Mouse (Mus musculus) midbrain, embryonic 15.5 days (tissue): ENCODE data around the gene Arhgef25. TPM values are rescaled to one million over a fixed set of nuclear protein-coding genes. Genes with fewer than 3 reads are reported as not detected.
"Not testable (repeated sequence)": the region's sequence is repeated elsewhere in the genome, so short reads cannot be mapped to it uniquely, and the experiment has no call there.

Source experiments
- ATAC-seq: fragments of 200-750 bp; cut with Nextera tagmentation; replicated peaks from 2 replicates; pipeline ENCODE4 v1.8.0; 2017; ENCODE audit warnings: moderate TSS enrichment
- H3K27ac ChIP-seq: fragments of 300-500 bp; sonication (generic); 2 replicates; pipeline ENCODE4 v1.5.1; 2015; ENCODE audit warnings: mild to moderate bottlenecking, inconsistent platforms
- H3K27me3 ChIP-seq: fragments of 300-500 bp; sonication (generic); replicated peaks from 2 replicates; pipeline ENCODE4 v1.6.1; 2015; ENCODE audit warnings: inconsistent platforms
- H3K36me3 ChIP-seq: fragments of 300-500 bp; sonication (generic); replicated peaks from 2 replicates; pipeline ENCODE4 v1.6.1; 2015; ENCODE audit warnings: inconsistent platforms
- H3K4me1 ChIP-seq: fragments of 300-500 bp; sonication (generic); 2 replicates; pipeline ENCODE4 v1.6.1; 2015; ENCODE audit warnings: inconsistent platforms
- H3K4me2 ChIP-seq: fragments of 300-500 bp; sonication (generic); 2 replicates; pipeline ENCODE4 v1.6.1; 2015; ENCODE audit warnings: inconsistent platforms, mild to moderate bottlenecking, moderate library complexity
- H3K4me3 ChIP-seq: fragments of 300-500 bp; sonication (generic); 2 replicates; pipeline ENCODE4 v1.5.1; 2015; ENCODE audit warnings: mild to moderate bottlenecking, inconsistent platforms
- H3K9ac ChIP-seq: fragments of 300-500 bp; sonication (generic); 2 replicates; pipeline ENCODE4 v1.6.1; 2015; ENCODE audit warnings: mild to moderate bottlenecking, inconsistent platforms
- H3K9me3 ChIP-seq: fragments of 300-500 bp; sonication (generic); 2 replicates; pipeline ENCODE4 v1.6.1; 2016; ENCODE audit warnings: inconsistent platforms
- WGBS: fragments of 180-500 bp; shearing (Covaris S2); methylation state at CpG from one replicate; pipeline ENCODE4 v1.1.7; 2015; ENCODE audit warnings: mixed read lengths; 5-methylcytosine and 5-hydroxymethylcytosine counted together
- polyA plus RNA-seq: library from polyadenylated mRNA; unstranded; fragments of >200 nt; fragmentation: Nextera tagmentation; extraction: Ambion mirVana; gene quantifications from 2 replicates; pipeline ENCODE4 v1.2.1, GENCODE M21; 2015

Arhgef25 gene
- polyA plus RNA-seq, 1 experiment from 2014 or later = 20.6 TPM

GRCm38 (mm10) chr10:127156089-127156488 is 33.8 kb downstream of the Arhgef25 start:
- no peaks in the 10 kb centered on the region for H3K36me3 ChIP-seq
- 94% methylated on average over 1 of the region's 1 CpGs for WGBS
- H3K9ac ChIP-seq = no peak overlapping the region
- no peaks in the 10 kb centered on the region for H3K4me1 ChIP-seq
- H3K4me2 ChIP-seq = no peak overlapping the region
- H3K27me3 ChIP-seq = no peaks in the 10 kb centered on the region
- no peak overlapping the region for H3K4me3 ChIP-seq
- no peak overlapping the region for H3K27ac ChIP-seq
- ATAC-seq = no peak
- H3K9me3 ChIP-seq = no peaks in the 10 kb centered on the region

- Histone ChIP-seq H3K9me3 (no peaks in the 10 kb centered on the region), H3K27ac (no peak overlapping the region), H3K36me3 (no peaks in the 10 kb centered on the region), H3K9ac (no peak overlapping the region), H3K4me3 (no peak overlapping the region), H3K4me2 (no peak overlapping the region), H3K27me3 (no peaks in the 10 kb centered on the region), H3K4me1 (no peaks in the 10 kb centered on the region)
- 92% methylated on average over 5 of the region's 5 CpGs for WGBS
- ATAC-seq = no peak
Observed at GRCm38 (mm10) chr10:127154652-127155051, 35.2 kb downstream of the Arhgef25 start.

GRCm38 (mm10) chr10:127154241-127154640 is 35.6 kb downstream of the Arhgef25 start:
- Histone ChIP-seq H3K4me2 (no peak overlapping the region), H3K27ac (no peak overlapping the region), H3K27me3 (no peaks in the 10 kb centered on the region), H3K9ac (no peak overlapping the region), H3K36me3 (no peaks in the 10 kb centered on the region), H3K9me3 (no peaks in the 10 kb centered on the region), H3K4me1 (no peaks in the 10 kb centered on the region), H3K4me3 (no peak overlapping the region)
- WGBS = 92% methylated on average over 2 of the region's 2 CpGs
- ATAC-seq = no peak

- H3K4me2 ChIP-seq = no peak overlapping the region
- no peaks in the 10 kb centered on the region for H3K36me3 ChIP-seq
- H3K4me1 ChIP-seq = no peaks in the 10 kb centered on the region
- H3K27me3 ChIP-seq = no peaks in the 10 kb centered on the region
- no peaks in the 10 kb centered on the region for H3K9me3 ChIP-seq
- no peak overlapping the region for H3K4me3 ChIP-seq
- H3K27ac ChIP-seq = no peak overlapping the region
- 94% methylated on average over 7 of the region's 7 CpGs for WGBS
- no peak for ATAC-seq
- no peak overlapping the region for H3K9ac ChIP-seq
Observed at GRCm38 (mm10) chr10:127153323-127153722, 36.6 kb downstream of the Arhgef25 start.

DNA sequence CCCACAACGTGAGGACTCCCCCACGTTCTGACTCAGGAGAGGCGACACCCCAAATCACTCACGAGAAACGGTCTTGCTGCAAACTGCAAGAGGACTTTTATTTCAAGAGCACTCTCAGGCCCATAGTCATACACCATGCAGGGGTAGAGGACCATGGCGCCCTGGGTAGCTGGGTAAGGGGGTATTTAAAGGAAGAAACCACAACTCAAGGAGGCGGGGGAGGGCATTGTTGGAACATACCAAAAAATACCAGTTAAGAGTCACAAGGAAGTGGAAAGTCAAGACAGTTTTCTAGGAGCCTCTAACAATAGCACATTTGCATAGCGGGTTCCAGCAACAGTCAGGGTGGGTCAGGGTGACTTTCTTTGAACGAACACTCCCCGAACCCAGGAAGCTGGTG is 37.3 kb downstream of the Arhgef25 start:
- not testable (repeated sequence) for H3K9ac ChIP-seq, H3K27ac ChIP-seq, H3K36me3 ChIP-seq, ATAC-seq, H3K27me3 ChIP-seq, H3K4me3 ChIP-seq, H3K4me2 ChIP-seq, H3K9me3 ChIP-seq, H3K4me1 ChIP-seq
- WGBS = 89% methylated on average over 10 of the region's 10 CpGs

- ATAC-seq, H3K27ac ChIP-seq, H3K9me3 ChIP-seq, H3K4me1 ChIP-seq, H3K4me3 ChIP-seq, H3K27me3 ChIP-seq, H3K9ac ChIP-seq, H3K36me3 ChIP-seq, H3K4me2 ChIP-seq: not testable (repeated sequence)
- 93% methylated on average over 3 of the region's 3 CpGs for WGBS
Observed at GRCm38 (mm10) chr10:127151233-127151632, 38.6 kb downstream of the Arhgef25 start.

GRCm38 (mm10) chr10:127150471-127150872 is 39.4 kb downstream of the Arhgef25 start:
- Histone ChIP-seq H3K27me3 (no peaks in the 10 kb centered on the region), H3K9me3 (no peaks in the 10 kb centered on the region), H3K9ac (no peak overlapping the region), H3K4me2 (no peak overlapping the region), H3K27ac (no peak overlapping the region), H3K4me3 (no peak overlapping the region), H3K36me3 (no peaks in the 10 kb centered on the region), H3K4me1 (no peaks in the 10 kb centered on the region)
- WGBS = 87% methylated on average over 4 of the region's 4 CpGs
- ATAC-seq = no peak

- Histone ChIP-seq H3K4me3 (no peak overlapping the region), H3K4me2 (no peak overlapping the region), H3K4me1 (no peaks in the 10 kb centered on the region), H3K27me3 (no peaks in the 10 kb centered on the region), H3K27ac (no peak overlapping the region), H3K9ac (no peak overlapping the region), H3K9me3 (no peaks in the 10 kb centered on the region), H3K36me3 (no peaks in the 10 kb centered on the region)
- no peak for ATAC-seq
- 84% methylated on average over 6 of the region's 6 CpGs for WGBS
Observed at GRCm38 (mm10) chr10:127147135-127147534, 42.7 kb downstream of the Arhgef25 start.

DNA sequence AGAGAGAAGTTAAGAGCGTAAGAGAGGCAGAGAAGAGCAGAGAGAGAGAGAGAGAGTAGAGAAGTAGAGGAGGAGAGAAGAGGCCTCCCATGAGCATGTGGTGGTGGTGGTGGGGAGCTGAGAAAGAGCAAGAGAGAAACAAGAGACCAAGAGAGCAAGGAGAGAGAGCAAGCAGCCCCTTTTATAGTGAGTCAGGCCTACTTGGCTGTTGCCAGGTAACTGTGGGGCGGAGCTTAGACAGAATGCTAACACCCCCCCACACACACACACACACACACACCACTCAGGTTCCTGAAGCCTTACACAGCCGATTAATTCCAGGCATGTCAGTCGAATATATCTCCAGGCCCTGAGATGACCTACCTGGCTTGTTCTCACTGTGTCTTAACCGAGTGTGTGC is 44.6 kb downstream of the Arhgef25 start:
- Histone ChIP-seq H3K4me2 (no peak overlapping the region), H3K4me1 (no peaks in the 10 kb centered on the region), H3K27ac (no peak overlapping the region), H3K27me3 (no peaks in the 10 kb centered on the region), H3K36me3 (no peaks in the 10 kb centered on the region), H3K9me3 (no peaks in the 10 kb centered on the region), H3K4me3 (no peak overlapping the region), H3K9ac (no peak overlapping the region)
- ATAC-seq = no peak
- WGBS = 74% methylated on average over 5 of the region's 5 CpGs

DNA sequence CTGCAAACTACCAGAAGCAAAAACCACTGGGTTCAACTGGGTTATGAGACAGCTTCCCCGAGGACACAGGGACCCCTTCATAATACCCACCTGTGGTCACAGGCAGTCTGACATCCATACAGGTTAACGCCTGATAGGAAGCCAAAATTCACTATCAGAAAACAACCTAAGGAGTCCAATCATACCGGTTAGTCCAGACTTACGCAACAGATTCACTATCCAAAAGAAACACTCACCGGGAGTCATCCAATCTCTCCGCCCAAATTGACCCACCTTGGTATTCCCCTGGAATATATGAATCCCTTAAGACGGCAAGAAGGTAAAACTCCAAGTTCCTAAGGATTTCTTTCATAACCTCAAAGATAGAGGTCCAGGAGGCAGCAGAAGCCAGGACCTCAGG is 45.3 kb downstream of the Arhgef25 start:
- ATAC-seq = no peak
- Histone ChIP-seq H3K27me3 (no peaks in the 10 kb centered on the region), H3K9ac (no peak overlapping the region), H3K4me2 (no peak overlapping the region), H3K4me1 (no peaks in the 10 kb centered on the region), H3K4me3 (no peak overlapping the region), H3K27ac (no peak overlapping the region), H3K36me3 (no peaks in the 10 kb centered on the region), H3K9me3 (no peaks in the 10 kb centered on the region)
- WGBS = 91% methylated on average over 7 of the region's 7 CpGs

DNA sequence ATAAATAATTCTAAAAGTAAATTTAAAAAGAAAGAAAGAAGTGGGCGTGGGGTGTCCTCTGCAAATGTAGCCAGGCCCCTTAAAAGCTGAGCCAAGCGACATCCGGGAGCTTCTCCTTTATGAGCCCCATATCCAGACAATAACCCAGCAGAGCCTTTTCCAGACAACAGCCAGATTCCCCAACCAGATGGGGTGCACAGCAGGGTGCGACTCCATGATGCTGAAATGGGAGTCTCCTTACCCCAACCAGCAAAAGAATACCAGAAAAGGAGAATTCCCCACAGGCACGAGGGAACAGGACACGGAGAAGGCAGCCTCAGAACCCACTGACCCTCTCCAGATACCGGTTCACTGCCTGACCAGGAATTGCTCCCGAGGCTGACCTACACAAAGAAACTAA is 46.7 kb downstream of the Arhgef25 start:
- Histone ChIP-seq H3K4me3 (no peak overlapping the region), H3K27me3 (no peaks in the 10 kb centered on the region), H3K9me3 (no peaks in the 10 kb centered on the region), H3K4me2 (no peak overlapping the region), H3K36me3 (no peaks in the 10 kb centered on the region), H3K27ac (no peak overlapping the region), H3K9ac (no peak overlapping the region), H3K4me1 (no peaks in the 10 kb centered on the region)
- ATAC-seq = no peak
- 83% methylated on average over 8 of the region's 8 CpGs for WGBS

- no peaks in the 10 kb centered on the region for H3K9me3 ChIP-seq
- ATAC-seq = no peak
- 80% methylated on average over 8 of the region's 8 CpGs for WGBS
- no peaks in the 10 kb centered on the region for H3K27me3 ChIP-seq
- no peaks in the 10 kb centered on the region for H3K36me3 ChIP-seq
- no peak overlapping the region for H3K9ac ChIP-seq
- H3K4me1 ChIP-seq = no peaks in the 10 kb centered on the region
- no peak overlapping the region for H3K27ac ChIP-seq
- H3K4me3 ChIP-seq = no peak overlapping the region
- H3K4me2 ChIP-seq = no peak overlapping the region
Observed at GRCm38 (mm10) chr10:127141500-127141899, 48.4 kb downstream of the Arhgef25 start.

DNA sequence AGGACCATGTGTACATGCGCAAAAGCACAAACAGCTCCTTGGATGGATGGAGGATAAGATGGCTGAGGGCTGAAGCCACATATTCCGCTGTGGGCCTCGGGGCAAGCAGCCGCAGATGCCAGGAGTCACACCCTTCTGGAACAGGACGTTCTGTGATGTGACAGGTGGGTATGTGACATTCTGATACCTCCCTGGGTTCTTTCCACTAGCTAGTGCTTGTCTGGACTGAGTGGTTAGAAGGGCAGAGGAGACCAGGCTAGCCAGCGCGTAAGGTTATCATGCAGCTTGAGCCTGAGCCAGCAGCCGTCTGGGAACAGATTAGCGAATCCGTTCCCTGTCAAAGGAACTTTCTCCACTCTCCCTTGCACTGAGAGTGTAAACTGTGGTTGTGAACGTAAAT is 48.9 kb downstream of the Arhgef25 start:
- Histone ChIP-seq H3K9me3 (no peaks in the 10 kb centered on the region), H3K9ac (no peak overlapping the region), H3K4me2 (no peak overlapping the region), H3K4me3 (no peak overlapping the region), H3K36me3 (no peaks in the 10 kb centered on the region), H3K27me3 (no peaks in the 10 kb centered on the region), H3K27ac (no peak overlapping the region), H3K4me1 (no peaks in the 10 kb centered on the region)
- ATAC-seq = no peak
- WGBS = 87% methylated on average over 11 of the region's 11 CpGs
